Mouse (Mus musculus): ENCODE results near the gene Srsf11. TPM values are rescaled to one million over a fixed set of nuclear protein-coding genes. Genes with fewer than 3 reads are reported as not detected.

Srsf11 gene
- total RNA-seq, 2 experiments from 2014 or later: 36.9 to 40.3 TPM

GRCm38 (mm10) chr3:157993322-157993721 is 43.1 kb downstream of the Srsf11 start:
- no peak for DNase-seq

GRCm38 (mm10) chr3:157979619-157980018 is 56.8 kb downstream of the Srsf11 start:
- no peak for DNase-seq

GRCm38 (mm10) chr3:157973236-157973635 is 63.2 kb downstream of the Srsf11 start:
- DNase-seq: no peak

GRCm38 (mm10) chr3:157971151-157971550 is 65.3 kb downstream of the Srsf11 start:
- no peak for DNase-seq

Other genes with a start within 250 kb of the Srsf11 start
- 1 to 10 TPM; 2.0 to 2.1 TPM for gene Cth, start 111.6 kb downstream of the Srsf11 start, total RNA-seq (2021)
- 10 to 100 TPM; 26.1 to 26.9 TPM for gene Ankrd13c, start 89.4 kb downstream of the Srsf11 start, total RNA-seq (2021)
- 10 to 100 TPM; 10.6 to 10.8 TPM for gene Lrrc40, start within 50 bp of the Srsf11 start, total RNA-seq (2021)